Mouse (Mus musculus) CH12.LX (cell line): ENCODE results near the gene Zfp300. TPM values are rescaled to one million over a fixed set of nuclear protein-coding genes. Genes with fewer than 3 reads are reported as not detected.

Experiments
- DNase-seq: peaks from one replicate; pipeline ENCODE4 v3.0.0-alpha.2; 2013; ENCODE audit errors: extremely low read depth
- H3K27ac ChIP-seq: 2 replicates; pipeline ENCODE4 v1.5.1; 2012; ENCODE audit warnings: low read depth, mild to moderate bottlenecking, control low read depth, moderate library complexity; ENCODE audit not compliant: insufficient read depth
- H3K27me3 ChIP-seq: replicated peaks from 2 replicates; pipeline ENCODE3; 2012; ENCODE audit warnings: inconsistent platforms
- H3K36me3 ChIP-seq, 2 experiments: replicated peaks in 1 of 2; 2 replicates each; pipeline versions ENCODE3 to v1.6.1; 2012; ENCODE audit warnings: inconsistent platforms in 1 of 2, low read length in 1 of 2, mild to moderate bottlenecking in 1 of 2, mixed read lengths in 1 of 2, moderate library complexity in 1 of 2; ENCODE audit not compliant: control insufficient read depth in 1 of 2, insufficient read depth in 1 of 2
- H3K4me1 ChIP-seq, 2 experiments: 2 replicates each; pipeline ENCODE4 v1.6.1; 2012; ENCODE audit warnings: inconsistent platforms in 1 of 2, moderate library complexity in 1 of 2; ENCODE audit not compliant: insufficient read depth in 2 of 2, control insufficient read depth in 1 of 2
- H3K4me2 ChIP-seq: 2 replicates; pipeline ENCODE4 v1.6.1; 2012; ENCODE audit warnings: low read depth, mild to moderate bottlenecking, control low read depth; ENCODE audit not compliant: poor library complexity, insufficient read depth, severe bottlenecking
- H3K4me3 ChIP-seq, 3 experiments: fragments of 150-350 bp in 1 of 3; sonication (generic) in 1 of 3; replicated peaks in 1 of 3; 2 replicates each; pipeline versions ENCODE3 to v1.5.1; 2011 to 2012; ENCODE audit warnings: low read depth in 2 of 3, low read length in 2 of 3, mild to moderate bottlenecking in 2 of 3, moderate library complexity in 2 of 3, control low read depth in 1 of 3, improper control_type of control experiment in 1 of 3, inconsistent platforms in 1 of 3, mixed read lengths in 1 of 3; ENCODE audit not compliant: poor library complexity in 1 of 3
- H3K79me2 ChIP-seq: replicated peaks from 2 replicates; pipeline ENCODE4 v1.6.1; 2012; ENCODE audit warnings: mild to moderate bottlenecking, moderate library complexity; ENCODE audit not compliant: control insufficient read depth, poor library complexity, insufficient read depth, severe bottlenecking; ENCODE audit errors: extremely low read depth
- H3K9ac ChIP-seq: 2 replicates; pipeline ENCODE4 v1.6.1; 2012; ENCODE audit warnings: low read depth, mild to moderate bottlenecking, control low read depth, moderate library complexity; ENCODE audit not compliant: insufficient read depth
- H3K9me3 ChIP-seq: replicated peaks from 2 replicates; pipeline ENCODE3; 2012; ENCODE audit warnings: low read length, inconsistent platforms, mixed read lengths
- BHLHE40 ChIP-seq: IDR thresholded peaks from 2 replicates; pipeline ENCODE4 v1.6.1; 2011; ENCODE audit warnings: mild to moderate bottlenecking, low read depth, low read length, improper control_type of control experiment
- CHD2 ChIP-seq: IDR thresholded peaks from 2 replicates; pipeline ENCODE4 v1.6.1; 2011; ENCODE audit warnings: low read length, improper control_type of control experiment
- CTCF ChIP-seq, 2 experiments: IDR thresholded peaks in 1 of 2; conservative IDR thresholded peaks in 1 of 2; 2 replicates each; pipeline ENCODE4 v1.5.1; 2011 to 2012; ENCODE audit warnings: low read depth in 2 of 2, low read length in 2 of 2, improper control_type of control experiment in 1 of 2, inconsistent platforms in 1 of 2, mild to moderate bottlenecking in 1 of 2, moderate library complexity in 1 of 2
- E2F4 ChIP-seq: IDR thresholded peaks from 2 replicates; pipeline ENCODE4 v1.6.1; 2011; ENCODE audit warnings: low read depth, low read length, improper control_type of control experiment; ENCODE audit not compliant: insufficient replicate concordance
- ELF1 ChIP-seq: IDR thresholded peaks from 2 replicates; pipeline ENCODE4 v1.6.1; 2014; ENCODE audit warnings: low read depth, mild to moderate bottlenecking, inconsistent platforms, low read length, improper control_type of control experiment
- JUN ChIP-seq: IDR thresholded peaks from 2 replicates; pipeline ENCODE4 v1.6.1; 2011; ENCODE audit warnings: low read depth, mild to moderate bottlenecking, low read length, improper control_type of control experiment, moderate library complexity; ENCODE audit not compliant: insufficient read depth
- JUND ChIP-seq: conservative IDR thresholded peaks from 2 replicates; pipeline ENCODE4 v1.6.1; 2011; ENCODE audit warnings: low read depth, low read length, improper control_type of control experiment
- MAFK ChIP-seq: IDR thresholded peaks from 2 replicates; pipeline ENCODE4 v1.6.1; 2011; ENCODE audit warnings: low read length, improper control_type of control experiment; ENCODE audit not compliant: insufficient replicate concordance
- MAZ ChIP-seq: IDR thresholded peaks from 2 replicates; pipeline ENCODE4 v1.6.1; 2012; ENCODE audit warnings: low read depth, mild to moderate bottlenecking, inconsistent platforms, low read length, improper control_type of control experiment, moderate library complexity
- MXI1 ChIP-seq: IDR thresholded peaks from 2 replicates; pipeline ENCODE4 v1.6.1; 2011; ENCODE audit warnings: mild to moderate bottlenecking, low read depth, low read length, improper control_type of control experiment
- NELFE ChIP-seq: IDR thresholded peaks from 2 replicates; pipeline ENCODE4 v1.6.1; 2011; ENCODE audit warnings: low read depth, low read length, improper control_type of control experiment
- NRF1 ChIP-seq: IDR thresholded peaks from 2 replicates; pipeline ENCODE4 v1.6.1; 2014; ENCODE audit warnings: low read depth, mild to moderate bottlenecking, inconsistent platforms, low read length, improper control_type of control experiment, moderate library complexity
- POLR2A ChIP-seq: IDR thresholded peaks from 2 replicates; pipeline ENCODE4 v1.6.1; 2011; ENCODE audit warnings: low read depth, mild to moderate bottlenecking, improper control_type of control experiment, low read length
- RCOR1 ChIP-seq: conservative IDR thresholded peaks from 2 replicates; pipeline ENCODE4 v1.6.1; 2012; ENCODE audit warnings: low read depth, mild to moderate bottlenecking, inconsistent platforms, low read length, improper control_type of control experiment
- SIN3A ChIP-seq: IDR thresholded peaks from 2 replicates; pipeline ENCODE4 v1.6.1; 2012; ENCODE audit warnings: low read length, improper control_type of control experiment, inconsistent platforms
- USF1 ChIP-seq: IDR thresholded peaks from 2 replicates; pipeline ENCODE4 v1.6.1; 2014; ENCODE audit warnings: low read depth, mild to moderate bottlenecking, inconsistent platforms, low read length, improper control_type of control experiment
- ZC3H11A ChIP-seq: IDR thresholded peaks from 2 replicates; pipeline ENCODE4 v1.6.1; 2012; ENCODE audit warnings: low read depth, mild to moderate bottlenecking, inconsistent platforms, low read length, improper control_type of control experiment
- ZNF384 ChIP-seq: IDR thresholded peaks from 2 replicates; pipeline ENCODE4 v1.6.1; 2012; ENCODE audit warnings: low read depth, low read length, improper control_type of control experiment, inconsistent platforms
- dilution Hi-C: fragments of 300-500 bp; cut with MboI; formaldehyde crosslinking; loops from 2 replicates; pipeline ENCODE4 v1.14.3; 2020; ENCODE audit warnings: low sequenced_read_pairs; ENCODE audit not compliant: extremely low pct_unique_long_range_greater_than_20kb, extremely low pct_ligation_motif_present
- in situ Hi-C: fragments of 300-500 bp; cut with MboI; formaldehyde crosslinking; loops from 3 replicates; pipeline ENCODE4 v1.14.3; 2019; ENCODE audit warnings: low sequenced_read_pairs, low pct_ligation_motif_present, low pct_unique_long_range_greater_than_20kb, mixed read lengths
- polyA plus RNA-seq: library from polyadenylated mRNA; unstranded; fragments of >175 nt; gene quantifications from 2 replicates; pipeline ENCODE4 v1.2.1, GENCODE M21; 2012; ENCODE audit warnings: low read depth; ENCODE audit not compliant: insufficient read length
- total RNA-seq, 2 experiments: library from RNA; depleted of rRNA; stranded (reverse); fragments of 300-350 nt in 1 of 2; fragments of >200 nt in 1 of 2; gene quantifications; 2 replicates each; pipeline ENCODE4 v1.2.3; 2012 to 2014

Zfp300 gene
- 0.46 and 0.51 TPM in 2 replicates for total RNA-seq (2012; rRNA removed)
- 0.46 and 1.1 TPM in 2 replicates for total RNA-seq (2014; rRNA removed)
- polyA plus RNA-seq: 0.30 and 0.46 TPM in 2 replicates

- in situ Hi-C loops: no loop called here
- H3K79me2 ChIP-seq: no peaks in the 10 kb centered on the region
- DNase-seq: peak; percentile 50
- H3K4me2 ChIP-seq: peak within 1 kb of the TSS; percentile 91
- no peak within 1 kb of the TSS for H3K27ac ChIP-seq
- no peaks in the 10 kb centered on the region for H3K27me3 ChIP-seq
- H3K36me3 ChIP-seq: no peaks in the 10 kb centered on the region
- H3K9ac ChIP-seq: peak within 1 kb of the TSS; percentile 71
- TF ChIP-seq CHD2 (no peak), MXI1 (no peak; the same call in 1 of the 2 replicates), MAFK (peak; percentile 76; the same call in 1 of the 2 replicates), POLR2A (peak; percentile 49), ZNF384 (peak; percentile 14; the same call in 1 of the 2 replicates), SIN3A (peak; percentile 34; the same call in 1 of the 2 replicates), NRF1 (peak; percentile 95), JUN (no peak), MAZ (no peak), E2F4 (0 out of 2 replicates have a peak, but pooled peaks have one; percentile 42), NELFE (peak; percentile 55; the same call in 1 of the 2 replicates)
- H3K9me3 ChIP-seq: no peaks in the 10 kb centered on the region
- peak within 1 kb of the TSS; percentile 51 to 60 (median 57) for H3K4me3 ChIP-seq
- no peaks in the 10 kb centered on the region; a peak in 1 of 4 replicates for H3K4me1 ChIP-seq
- dilution Hi-C loops: no loop called here
Measured at GRCm38 (mm10) chrX:21088983-21089866, at the start of gene Zfp300. Gene Zfp300 (minus strand): TSS chrX:21089527.

- peaks cover 2% of the 10 kb centered on the region for H3K27me3 ChIP-seq
- no peaks in the 10 kb centered on the region for H3K9me3 ChIP-seq
- H3K79me2 ChIP-seq: no peaks in the 10 kb centered on the region
- TF ChIP-seq ELF1 (no peak), BHLHE40 (no peak), E2F4 (no peak), RCOR1 (no peak), CTCF (conservative IDR thresholded peaks at IDR 0.05 in 1 of 2, IDR thresholded peaks at IDR 0.05 in 1 of 2; ENCODE audit: low read depth in 2 of 2, low read length in 2 of 2) (no peak), JUN (no peak), CHD2 (no peak), USF1 (no peak), ZC3H11A (no peak), JUND (no peak)
- no peak for DNase-seq
- in situ Hi-C loops: no loop called here
- no peaks in the 10 kb centered on the region for H3K36me3 ChIP-seq
- no peak within 1 kb of the TSS for H3K4me2 ChIP-seq
- no peak within 1 kb of the TSS for H3K4me3 ChIP-seq
- no peaks in the 10 kb centered on the region for H3K4me1 ChIP-seq
- no peak within 1 kb of the TSS for H3K27ac ChIP-seq
- dilution Hi-C loops: no loop called here
- no peak within 1 kb of the TSS for H3K9ac ChIP-seq
Measured at GRCm38 (mm10) chrX:21115520-21115919, 26.2 kb upstream of the Zfp300 start, which contains the start of gene Ssxa1. Gene Ssxa1 (plus strand): TSS chrX:21115820.
